8 mouse cellular contexts compared by ENCODE assay signal in genomic region chr3:96340611-96341312, GRCm38 (mm10). TPM values are rescaled to one million over a fixed set of nuclear protein-coding genes. Genes with fewer than 3 reads are reported as not detected.
A peak's percentile ranks its signal among the peaks of the same experiment; 100 is the strongest.
DNase-seq lines count a peak whose midpoint lies in the region; ATAC-seq lines count a peak whose summit lies in the region.

No protein-coding gene starts in this region.

- WGBS in lung, embryonic 16.5 days: 4% methylated on average over 24 of the region's 24 CpGs
- WGBS in heart, embryonic 15.5 days: 4% methylated on average over 24 of the region's 24 CpGs
- WGBS in neural tube, embryonic 11.5 days: 5% methylated on average over 24 of the region's 24 CpGs

- DNase-seq in lung, postnatal 10 days: no peak
- peak; percentile 90 for DNase-seq in MN1 (ENCODE audit: low spot score)
- peak; percentile 50 for DNase-seq in neural tube, embryonic 11.5 days (ENCODE audit: low spot score)
- DNase-seq in cerebellum, adult 18-20 months: no peak
- no peak for DNase-seq in cerebellum, adult 8-10 months
- no peak for DNase-seq in layer of hippocampus, adult 18-20 months (ENCODE audit: low spot score in 2 of 2)

- peak; percentile 20; the same call in 1 of the 2 replicates for ATAC-seq in lung, embryonic 16.5 days (ENCODE audit: low read depth)
- ATAC-seq in heart, embryonic 15.5 days (replicated peaks; ENCODE audit: insufficient number of reproducible peaks, insufficient read depth, low FRiP score, low read depth): no peak
- no peak for ATAC-seq in neural tube, embryonic 11.5 days (ENCODE audit: insufficient read depth, low FRiP score, low TSS enrichment)

- no peak overlapping the region for H3K27ac ChIP-seq in lung, embryonic 16.5 days (ENCODE audit: low read length)
- H3K27ac ChIP-seq in heart, embryonic 15.5 days: no peak overlapping the region
- no peak overlapping the region for H3K27ac ChIP-seq in neural tube, embryonic 11.5 days (ENCODE audit: low read depth, low read length)

- H3K9ac ChIP-seq in lung, embryonic 16.5 days (ENCODE audit: low read length): no peak overlapping the region
- H3K9ac ChIP-seq in heart, embryonic 15.5 days: no peak overlapping the region
- H3K9ac ChIP-seq in neural tube, embryonic 11.5 days (ENCODE audit: low read length): no peak overlapping the region

- peak overlapping the region; percentile 11; the same call in 1 of the 2 replicates for H3K4me3 ChIP-seq in lung, embryonic 16.5 days (ENCODE audit: low read length)
- H3K4me3 ChIP-seq in heart, embryonic 15.5 days: peak overlapping the region; percentile 21
- no peak overlapping the region for H3K4me3 ChIP-seq in neural tube, embryonic 11.5 days (ENCODE audit: low read depth, low read length)

- H3K4me2 ChIP-seq in lung, embryonic 16.5 days (ENCODE audit: low read depth, low read length): no peak overlapping the region
- peak overlapping the region; percentile 29; the same call in 1 of the 2 replicates for H3K4me2 ChIP-seq in heart, embryonic 15.5 days
- H3K4me2 ChIP-seq in neural tube, embryonic 11.5 days (ENCODE audit: low read depth): no peak overlapping the region

- peaks cover 60% of the 10 kb centered on the region for H3K27me3 ChIP-seq in lung, embryonic 16.5 days (ENCODE audit: control insufficient read depth, insufficient read depth, low read depth, low read length)
- H3K27me3 ChIP-seq in heart, embryonic 15.5 days: peaks cover 81% of the 10 kb centered on the region
- H3K27me3 ChIP-seq in neural tube, embryonic 11.5 days (ENCODE audit: control insufficient read depth, insufficient read depth, low read length): peaks cover 56% of the 10 kb centered on the region

- H3K9me3 ChIP-seq in lung, embryonic 16.5 days (ENCODE audit: control insufficient read depth, low read length): no peaks in the 10 kb centered on the region
- H3K9me3 ChIP-seq in heart, embryonic 15.5 days (replicated peaks): no peaks in the 10 kb centered on the region
- no peaks in the 10 kb centered on the region for H3K9me3 ChIP-seq in neural tube, embryonic 11.5 days (ENCODE audit: control insufficient read depth, low read length)

- no peaks in the 10 kb centered on the region for H3K4me1 ChIP-seq in lung, embryonic 16.5 days (replicated peaks; ENCODE audit: control insufficient read depth, insufficient read depth, low read length)
- H3K4me1 ChIP-seq in heart, embryonic 15.5 days (replicated peaks): peaks cover 3% of the 10 kb centered on the region; the same call in 1 of the 2 replicates
- H3K4me1 ChIP-seq in neural tube, embryonic 11.5 days (ENCODE audit: control insufficient read depth, insufficient read depth, low read length): no peaks in the 10 kb centered on the region

- no peaks in the 10 kb centered on the region for H3K36me3 ChIP-seq in lung, embryonic 16.5 days (ENCODE audit: control insufficient read depth, insufficient read depth, low read length)
- no peaks in the 10 kb centered on the region for H3K36me3 ChIP-seq in heart, embryonic 15.5 days
- no peaks in the 10 kb centered on the region for H3K36me3 ChIP-seq in neural tube, embryonic 11.5 days (ENCODE audit: control insufficient read depth, insufficient read depth, low read length)

RNA-seq across cellular contexts. Expression of gene Fcgr1, which starts 47.0 kb away (rescaled TPM):
- polyA plus RNA-seq in lung, embryonic 16.5 days (2015; fragmentation: Nextera tagmentation; extraction: Ambion mirVana): 2.3 and 2.7 TPM in 2 replicates
- polyA plus RNA-seq in heart, embryonic 15.5 days (2015; fragmentation: Nextera tagmentation; extraction: Ambion mirVana): 1.1 and 3.2 TPM in 2 replicates
- 0.80 and 2.5 TPM in 2 replicates for polyA plus RNA-seq in neural tube, embryonic 11.5 days (2014; fragmentation: Nextera tagmentation; extraction: Ambion mirVana)
- 1 to 10 TPM; 1.9 to 3.8 TPM for total RNA-seq in layer of hippocampus, adult 18-20 months (2021)

Comparison
In these comparisons a context has a peak if more than half of its experiments do, and no peak if none do; other contexts are left out.
1. DNase-seq: peak in MN1 (single experiment) and neural tube, embryonic 11.5 days (single experiment); none in lung, postnatal 10 days (single experiment), cerebellum, adult 18-20 months (0 of 2), cerebellum, adult 8-10 months (single experiment) and layer of hippocampus, adult 18-20 months (0 of 2).